Mouse (Mus musculus): ENCODE measurements around the gene Unc79.

The Unc79 gene

DNA sequence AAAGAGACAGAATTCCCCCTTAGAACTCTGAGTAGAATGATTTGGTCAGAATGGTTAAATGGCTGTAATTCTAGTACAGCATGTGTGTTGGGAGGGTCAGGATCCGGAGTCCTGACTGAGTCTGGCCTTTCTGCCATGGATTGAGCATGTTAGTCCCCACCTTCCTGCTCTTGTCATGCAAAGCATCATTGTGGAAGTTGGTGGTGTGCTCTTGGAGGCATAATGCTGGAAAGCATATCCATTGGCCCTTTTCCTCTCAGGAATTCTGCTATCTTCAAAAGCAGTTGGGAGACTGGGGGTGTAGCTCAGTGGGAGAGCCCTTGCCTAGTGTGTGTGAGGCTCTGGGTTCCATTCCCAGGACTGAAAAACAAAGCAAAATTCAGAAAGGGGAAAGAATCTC is 175.2 kb downstream of the Unc79 start:
- DNase-seq (ENCODE audit: low spot score in 2 of 2) = no peak

DNA sequence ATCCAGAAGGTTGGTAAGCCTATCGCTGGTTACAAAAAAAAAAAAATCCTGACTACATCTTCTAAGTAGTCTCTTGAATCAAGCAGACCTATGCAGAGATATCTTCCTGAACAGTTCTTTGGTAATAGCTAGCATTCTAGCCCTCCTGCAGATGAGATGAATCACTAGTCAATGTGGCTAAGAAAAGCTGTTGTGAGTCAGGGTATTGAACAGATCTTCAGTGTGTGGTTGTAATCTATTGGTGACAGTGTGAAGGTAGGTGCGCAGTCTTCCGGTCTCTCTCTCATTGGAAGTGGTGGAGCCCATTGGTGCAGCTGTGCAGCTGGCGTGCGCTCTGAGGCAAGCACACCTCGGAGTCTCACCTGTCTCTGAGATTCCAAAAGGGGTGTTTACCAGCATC is 180.3 kb downstream of the Unc79 start:
- no peak for DNase-seq (ENCODE audit: low spot score in 2 of 2)

DNA sequence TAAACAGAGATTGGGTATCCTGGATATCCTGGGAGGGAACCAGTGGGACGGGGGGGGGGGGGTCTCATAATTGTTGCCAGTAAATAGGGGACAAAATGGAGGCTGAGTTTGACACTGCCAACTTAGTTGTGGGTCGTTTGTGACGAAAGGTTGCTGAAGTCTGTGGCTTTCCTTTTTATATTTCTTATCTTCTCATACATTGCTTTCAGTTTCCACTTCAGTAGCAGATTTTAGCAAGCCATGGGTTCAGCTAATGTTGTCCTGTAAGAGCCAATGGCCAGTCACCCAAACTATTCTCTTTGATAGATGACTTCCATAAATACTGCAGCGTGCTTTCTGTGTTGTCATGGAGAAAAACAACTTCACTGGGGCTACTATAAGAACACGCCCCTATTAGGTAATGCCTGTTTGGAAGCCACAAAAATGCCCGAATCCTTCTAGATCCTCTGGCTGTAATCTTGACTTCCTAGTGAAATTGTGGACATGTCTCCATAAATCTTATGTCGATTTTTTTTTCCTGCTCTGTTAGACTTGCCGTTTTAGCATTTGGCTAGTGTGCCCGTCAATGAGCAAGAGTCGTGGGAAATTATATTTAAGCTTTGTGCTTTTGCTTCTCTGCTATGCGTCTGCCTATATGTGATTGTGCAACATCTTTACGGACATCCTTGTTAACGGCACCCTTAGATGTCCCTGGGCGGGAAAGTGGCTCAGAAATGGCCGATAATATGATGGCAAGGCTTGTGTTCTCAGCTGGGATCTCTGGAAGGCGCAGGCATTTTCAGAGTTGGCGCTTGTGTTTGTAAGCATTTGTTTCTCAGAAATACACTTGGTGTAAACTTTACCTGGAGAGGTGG is 181.0 kb downstream of the Unc79 start:
- no peak for DNase-seq (ENCODE audit: low spot score in 2 of 2)

DNA sequence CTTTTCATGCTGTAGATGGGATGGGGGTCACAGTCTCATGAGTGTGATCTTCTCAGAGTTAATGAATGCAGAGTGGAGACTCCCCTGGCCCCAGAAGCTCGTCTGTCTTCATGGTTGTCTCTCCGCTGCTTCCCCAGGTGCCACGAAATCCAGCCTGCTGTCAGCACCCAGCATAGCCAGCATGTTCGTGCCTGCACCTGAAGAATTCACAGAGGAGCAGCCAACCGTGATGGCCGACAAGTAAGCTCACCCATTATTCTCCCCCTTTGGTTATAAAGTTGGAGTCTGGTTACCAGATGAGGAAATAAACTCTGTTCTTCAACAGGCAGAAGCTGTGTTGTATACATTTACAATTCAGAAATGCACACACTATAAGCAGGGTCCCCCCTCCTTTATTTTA is 182.8 kb downstream of the Unc79 start:
- DNase-seq (ENCODE audit: low spot score in 2 of 2) = no peak

DNA sequence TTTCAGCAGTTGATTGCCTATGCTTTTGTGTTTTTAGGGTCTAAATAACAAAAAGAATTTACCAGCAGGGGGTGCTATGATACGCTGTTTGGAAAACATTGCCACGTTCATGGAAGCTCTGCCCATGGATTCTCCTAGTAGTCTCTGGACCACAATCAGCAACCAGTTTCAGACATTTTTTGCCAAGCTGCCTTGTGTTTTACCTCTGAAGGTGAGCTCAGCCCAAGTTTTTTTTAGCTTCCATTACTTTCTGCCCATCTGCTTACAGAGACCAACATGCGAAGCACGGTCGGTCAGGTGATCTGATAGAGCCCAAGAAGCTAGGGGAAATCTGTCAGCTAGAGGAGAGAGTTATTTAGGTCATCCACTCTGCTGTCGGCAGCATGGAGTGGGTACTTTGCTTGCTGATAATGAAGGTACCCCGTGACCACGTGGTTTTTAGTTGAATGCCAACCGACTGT is 193.9 kb downstream of the Unc79 start:
- no peak for DNase-seq (ENCODE audit: low spot score in 2 of 2)

DNA sequence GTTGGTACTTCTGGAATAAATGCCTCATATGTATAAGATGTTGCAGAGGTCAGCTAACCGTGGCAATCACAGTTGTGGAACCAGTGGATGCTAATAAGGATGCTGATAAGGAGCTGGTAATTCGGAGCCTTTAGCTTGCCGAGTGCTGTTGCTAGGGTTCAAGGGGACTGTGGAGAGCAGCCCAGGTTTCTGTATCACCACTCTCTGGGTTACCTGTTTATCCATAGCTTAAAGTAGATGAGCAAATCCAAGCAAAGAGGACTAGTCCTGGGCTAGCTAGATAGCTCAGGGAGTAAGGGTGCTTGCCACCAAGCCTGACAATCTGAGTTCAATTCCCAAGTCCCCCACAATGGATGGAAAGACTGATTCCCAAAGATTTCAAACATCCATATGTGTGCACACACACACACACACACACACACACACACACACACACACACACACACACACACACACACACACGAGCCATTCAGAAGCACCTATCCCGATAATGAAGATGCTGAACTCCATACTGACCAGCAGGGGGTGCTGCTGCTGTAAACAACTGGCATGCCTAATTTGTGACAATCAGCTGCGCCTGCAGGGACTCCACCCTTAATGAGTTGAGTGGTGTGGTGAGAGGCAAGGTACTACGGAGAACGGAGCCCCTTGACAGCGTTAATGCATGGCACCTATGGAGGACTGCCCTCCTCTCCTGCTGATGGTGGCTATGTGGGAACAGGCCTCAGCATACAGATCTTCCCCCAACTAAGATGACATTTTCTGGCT is 195.3 kb downstream of the Unc79 start:
- DNase-seq (ENCODE audit: low spot score in 2 of 2) = peak in 1 of 2 experiments; percentile 31

DNA sequence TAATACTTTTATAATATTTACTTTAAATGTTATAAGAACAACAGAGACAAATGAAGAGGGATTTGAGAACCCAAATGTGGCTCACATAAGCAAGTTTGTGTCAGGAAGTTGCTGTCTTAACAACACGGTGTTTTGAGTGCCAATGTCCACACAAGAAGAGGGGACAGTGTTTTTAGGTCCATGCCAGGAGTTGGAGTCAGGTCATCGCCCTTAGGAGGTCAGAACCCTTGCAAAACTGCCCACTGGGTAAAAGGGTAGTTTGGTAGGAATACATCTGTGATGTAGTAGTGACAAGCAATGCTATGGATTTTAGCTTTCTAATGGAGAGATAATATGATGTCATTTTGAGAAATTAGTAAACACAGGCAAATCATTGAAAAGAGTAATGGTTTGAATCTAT is 201.6 kb downstream of the Unc79 start:
- DNase-seq (ENCODE audit: low spot score in 2 of 2) = no peak

DNA sequence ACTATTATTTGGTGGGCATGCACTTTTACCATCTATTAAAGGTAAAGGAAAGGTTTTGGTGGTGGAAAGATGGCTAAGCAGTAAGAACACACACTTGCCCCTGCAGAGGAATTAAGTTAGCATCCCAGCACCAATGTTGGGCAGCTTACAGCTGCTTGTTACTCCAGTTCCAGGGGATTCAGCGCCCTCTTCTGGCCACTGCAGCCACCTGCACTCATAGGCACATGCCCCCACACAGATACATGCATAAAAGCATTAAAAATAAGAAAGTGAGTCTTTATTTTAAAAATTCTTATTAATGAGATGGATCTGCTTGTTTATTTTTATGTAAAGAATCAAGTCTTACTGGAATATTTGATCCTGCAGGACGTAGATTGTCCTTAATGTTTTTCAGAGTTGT is 206.3 kb downstream of the Unc79 start:
- no peak for DNase-seq (ENCODE audit: low spot score in 2 of 2)

DNA sequence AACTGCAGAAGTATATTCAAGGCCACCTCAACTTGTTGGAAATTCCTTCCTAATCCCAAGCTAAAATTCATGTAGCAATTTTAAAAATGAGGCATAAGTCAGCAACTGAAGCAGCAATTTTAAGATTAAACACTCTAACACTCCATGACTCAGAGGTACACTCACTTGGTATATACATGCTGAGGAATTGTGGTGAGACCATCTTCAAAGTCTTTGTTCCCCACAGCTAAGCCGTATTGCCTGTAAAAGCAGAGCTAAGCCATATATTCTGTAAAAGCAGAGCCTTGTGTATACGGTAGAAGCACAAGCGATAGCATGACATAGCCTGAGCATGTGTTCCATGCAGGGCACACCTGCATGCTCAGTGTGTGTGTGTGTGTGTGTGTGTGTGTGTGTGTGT is 206.7 kb downstream of the Unc79 start:
- DNase-seq (ENCODE audit: low spot score in 2 of 2) = no peak

DNA sequence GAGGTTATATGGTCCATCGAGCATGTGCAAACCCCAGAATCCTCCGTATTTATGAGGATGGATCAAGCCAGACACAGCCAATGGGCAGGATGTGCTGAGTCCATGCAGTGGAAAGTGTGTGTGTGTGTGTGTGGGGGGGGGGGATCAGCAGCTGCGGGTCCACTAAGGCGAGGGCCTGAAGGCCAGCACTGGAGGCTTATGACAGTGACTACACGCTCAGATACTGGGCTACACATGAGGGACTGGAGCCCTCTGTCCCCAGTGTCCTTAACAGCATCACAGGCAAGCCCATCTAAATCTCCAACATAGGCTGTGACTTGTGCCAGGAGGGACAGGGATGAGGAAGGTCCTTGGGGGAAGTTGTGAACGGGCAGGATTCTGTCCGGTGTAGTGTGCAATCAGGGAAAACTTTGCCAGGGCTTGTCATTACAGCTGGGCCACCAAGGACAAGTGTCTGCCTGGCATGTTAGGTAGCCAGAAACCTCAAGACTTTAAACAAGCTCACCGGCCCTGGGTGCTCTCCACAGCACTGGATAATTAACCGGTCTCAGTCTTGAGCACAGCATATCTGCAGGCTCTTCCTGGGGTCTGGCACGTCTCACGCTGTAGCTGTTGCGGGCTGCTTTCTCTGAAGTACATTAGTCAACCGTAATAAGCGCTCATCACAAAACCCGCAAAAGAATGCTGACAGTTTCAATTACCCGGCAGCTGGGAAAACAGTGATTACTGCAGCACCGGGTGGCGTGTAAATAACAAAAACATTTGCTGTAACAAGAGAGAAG is 208.7 kb downstream of the Unc79 start:
- no peak for DNase-seq (ENCODE audit: low spot score in 2 of 2)

DNA sequence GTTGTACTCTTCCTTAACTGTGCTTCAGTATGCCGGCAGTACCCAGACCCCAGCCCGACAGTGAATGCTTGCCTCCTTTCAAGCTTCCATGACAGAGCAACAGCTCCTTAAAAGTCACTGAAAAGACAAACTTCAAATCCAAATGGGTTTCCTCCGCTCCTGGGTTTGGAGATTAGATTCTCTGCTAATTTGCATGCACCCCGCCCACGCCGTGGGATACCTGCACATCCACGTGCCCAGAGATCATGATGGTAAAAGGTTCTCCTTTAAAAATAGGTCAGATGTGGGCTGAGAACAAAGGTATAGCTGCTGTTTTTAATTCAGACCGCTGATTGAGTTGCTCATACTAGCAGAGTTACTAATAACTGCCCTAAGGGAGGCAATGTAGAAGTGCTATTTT is 210.4 kb downstream of the Unc79 start:
- DNase-seq (ENCODE audit: low spot score in 2 of 2) = no peak

DNA sequence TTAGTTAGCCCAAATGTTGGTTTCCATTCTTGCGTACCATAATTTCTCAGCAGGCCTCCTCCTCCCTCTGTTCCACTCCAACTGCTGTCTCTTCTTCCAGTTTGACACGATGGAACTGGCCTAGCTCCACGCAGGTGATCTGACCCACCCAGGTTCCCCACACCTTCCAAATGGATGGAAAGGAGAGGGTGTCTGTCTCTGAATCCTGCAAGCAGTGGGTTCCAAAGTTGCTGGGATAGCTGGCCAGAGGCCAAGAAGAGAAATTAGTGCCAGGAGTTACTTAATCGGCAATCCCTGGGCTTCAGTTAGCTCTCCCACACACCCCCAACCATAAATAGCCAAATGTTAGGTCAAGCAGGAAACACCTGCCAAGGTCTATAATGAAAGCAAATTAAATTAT is 212.1 kb downstream of the Unc79 start:
- DNase-seq (ENCODE audit: low spot score in 2 of 2) = no peak

DNA sequence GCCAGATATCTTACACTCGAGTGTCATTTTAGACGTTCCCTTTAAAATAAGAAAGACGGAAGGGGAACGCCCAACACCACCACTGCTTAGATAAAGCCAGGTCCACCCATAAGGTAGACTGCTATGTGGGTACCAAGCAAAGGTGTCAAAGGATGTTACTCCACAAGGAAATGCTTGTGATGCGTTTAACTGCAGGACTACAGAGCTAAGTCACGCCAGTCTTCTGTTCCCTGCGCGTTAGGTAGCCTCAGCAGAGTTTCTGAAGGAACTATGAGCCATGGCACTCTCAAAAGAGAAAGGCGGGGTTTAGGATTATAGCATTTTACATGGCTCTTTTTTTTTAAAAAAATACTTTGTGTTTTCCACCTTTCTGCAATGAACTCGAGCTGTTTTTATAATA is 214.9 kb downstream of the Unc79 start:
- DNase-seq (ENCODE audit: low spot score in 2 of 2) = no peak

DNA sequence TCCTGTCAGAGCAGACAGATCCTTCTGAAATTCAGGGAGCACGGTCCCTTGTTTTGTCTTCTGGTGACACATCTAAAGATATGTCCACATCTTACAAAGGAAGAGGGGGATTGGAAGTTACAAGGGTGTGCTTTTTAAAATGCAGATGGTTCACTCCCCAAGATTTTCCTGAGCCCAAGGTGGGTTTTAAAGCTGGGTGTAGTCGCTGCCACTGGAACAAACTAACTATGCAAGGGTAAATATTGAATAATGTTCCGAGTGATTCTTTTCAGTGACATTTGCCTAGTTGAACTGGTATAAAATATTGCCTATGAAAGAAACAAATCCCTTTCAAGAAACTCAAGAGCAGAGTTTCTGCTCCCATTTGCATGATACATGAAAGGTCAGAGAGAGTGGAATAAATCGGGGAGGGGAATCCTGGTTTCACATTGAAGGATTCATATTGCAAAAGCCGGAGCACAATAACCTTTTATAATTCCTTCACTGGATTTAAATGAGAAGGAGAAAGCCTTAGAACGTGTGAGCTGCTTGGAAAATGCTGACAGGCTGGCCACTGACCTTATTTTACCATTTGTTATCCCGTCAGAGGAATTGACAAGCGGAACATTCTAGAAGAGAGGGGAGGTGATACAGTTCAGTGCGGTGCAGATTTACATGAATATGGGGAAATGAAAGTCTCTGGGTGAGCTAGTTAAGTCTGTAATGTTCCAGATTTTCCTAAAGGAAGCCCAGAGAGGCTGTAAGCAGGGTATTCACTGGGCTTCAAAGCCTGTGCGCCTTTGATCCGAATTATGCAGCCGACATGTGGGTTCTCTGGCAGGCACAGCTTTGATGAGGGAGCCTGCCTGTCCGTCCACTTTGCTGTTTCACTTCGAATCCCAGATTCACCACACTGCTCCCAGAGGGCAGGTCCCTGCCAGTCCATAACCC is 215.7 kb downstream of the Unc79 start:
- no peak for DNase-seq (ENCODE audit: low spot score in 2 of 2)

DNA sequence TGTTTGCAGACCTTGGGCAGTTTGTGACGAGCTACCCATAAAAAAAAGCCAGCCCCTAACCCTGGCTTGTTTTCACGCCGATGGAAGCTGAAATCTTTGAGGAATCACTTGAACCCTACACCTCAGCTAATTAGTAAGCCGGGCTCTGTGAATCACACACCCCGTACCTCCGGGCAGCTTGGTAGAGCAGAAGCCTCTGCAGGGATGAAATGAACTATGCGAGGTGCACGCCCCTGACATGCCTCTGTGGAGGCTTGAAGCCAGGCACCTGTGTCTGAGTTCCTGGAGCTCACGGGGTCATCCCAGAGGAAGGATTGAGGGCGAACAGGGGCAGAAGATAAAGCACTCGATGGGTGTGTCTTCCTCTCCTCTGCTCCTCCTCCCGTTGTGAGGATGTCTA is 220.2 kb downstream of the Unc79 start:
- DNase-seq (ENCODE audit: low spot score in 2 of 2) = no peak

DNA sequence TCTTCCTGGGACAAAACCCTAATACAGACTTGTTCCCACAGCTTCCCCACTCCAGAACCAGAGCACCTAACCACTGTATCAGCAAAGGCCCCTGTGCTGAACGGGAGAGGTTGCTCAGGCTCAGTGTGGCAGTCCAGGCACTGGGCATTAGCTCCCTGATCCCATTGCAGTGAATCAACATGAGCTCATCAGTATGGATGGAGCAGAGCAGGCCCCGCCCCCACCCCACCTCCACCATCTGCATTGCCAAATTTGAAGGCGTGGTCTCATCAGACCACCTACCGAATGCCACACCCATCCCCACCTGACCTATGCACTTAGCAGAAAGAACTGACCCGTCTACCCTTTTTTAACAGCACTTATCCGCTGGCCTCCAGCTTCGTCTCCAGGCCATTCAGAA is 234.4 kb downstream of the Unc79 start:
- no peak for DNase-seq (ENCODE audit: low spot score in 2 of 2)

DNA sequence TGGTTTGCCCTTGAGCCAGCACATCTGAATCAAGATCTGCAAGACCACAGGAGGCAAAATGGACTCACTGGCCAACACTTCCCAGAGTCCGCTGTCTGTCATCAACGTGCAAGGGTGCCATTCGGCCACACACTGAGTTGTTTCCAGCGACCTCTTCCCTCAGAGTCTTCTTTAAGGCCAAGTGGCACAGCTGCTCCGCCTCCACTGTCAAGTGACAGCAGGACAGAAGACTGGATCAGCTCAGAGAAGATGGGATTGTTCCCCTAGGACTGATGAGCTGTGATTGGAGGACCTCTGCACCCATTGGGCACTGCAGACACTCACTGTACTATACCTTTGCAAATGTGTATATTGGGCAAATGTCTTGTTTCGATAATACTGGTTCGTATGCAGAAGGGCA is 238.4 kb downstream of the Unc79 start:
- no peak for DNase-seq (ENCODE audit: low spot score in 2 of 2)

DNA sequence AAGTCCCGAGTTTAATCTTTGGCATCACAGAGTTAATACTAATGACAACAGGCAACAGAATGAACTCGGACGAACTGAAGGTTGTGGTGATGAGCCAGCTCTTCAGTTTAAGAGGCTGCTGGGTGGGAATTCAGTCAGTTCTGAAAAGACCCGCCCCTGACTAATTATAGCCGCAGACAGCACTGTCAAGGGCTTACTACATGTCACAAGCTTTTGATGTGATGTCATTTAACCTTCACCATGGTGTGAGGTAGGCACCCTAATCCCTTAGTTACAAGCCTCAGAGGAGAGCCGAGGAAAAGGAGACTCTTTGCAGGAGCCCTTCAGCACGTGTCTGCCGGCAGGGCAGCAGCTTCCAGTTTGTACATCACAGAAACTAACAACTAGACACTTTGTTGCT is 239.6 kb downstream of the Unc79 start:
- no peak for DNase-seq (ENCODE audit: low spot score in 2 of 2)

DNA sequence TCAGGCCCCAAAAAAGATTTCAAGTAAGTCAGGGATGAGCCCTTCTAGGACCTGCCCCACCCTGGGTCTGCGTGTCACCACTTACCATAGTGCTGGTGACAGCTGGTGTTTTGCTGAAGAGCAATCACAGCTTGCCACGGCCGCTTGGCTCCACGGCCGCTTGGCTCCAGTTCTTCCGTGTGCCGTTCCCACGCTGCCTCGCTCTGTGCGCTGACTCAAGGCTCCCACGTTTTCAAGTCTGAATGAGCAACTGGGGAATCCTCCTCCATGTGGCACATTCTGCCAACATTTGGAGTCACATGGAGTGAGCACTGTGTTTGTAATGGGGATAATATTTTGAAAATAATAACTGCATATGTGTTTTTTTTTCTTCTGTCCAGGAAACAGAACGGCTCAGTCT is 241.1 kb downstream of the Unc79 start:
- DNase-seq (ENCODE audit: low spot score in 2 of 2) = peak; percentile 26 to 56

DNA sequence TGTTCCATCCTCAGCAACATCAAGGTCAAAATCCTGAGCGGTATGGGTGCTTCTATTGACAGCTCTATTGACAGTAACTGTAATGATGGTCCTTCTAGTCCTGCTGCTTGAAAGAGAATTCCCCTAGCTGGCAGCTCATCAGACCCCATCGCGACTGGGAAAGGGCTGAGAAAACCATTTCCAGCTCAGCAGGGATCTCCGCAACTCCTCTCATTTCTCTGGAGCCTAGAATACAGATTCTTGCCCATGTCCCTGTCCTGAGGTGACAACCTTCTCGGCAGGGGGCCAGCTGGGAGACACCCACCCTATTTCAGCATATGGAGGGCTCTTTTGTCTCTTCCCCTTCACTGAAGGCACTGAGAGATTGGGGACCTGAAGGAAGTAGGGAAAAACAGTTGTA is 244.3 kb downstream of the Unc79 start:
- no peak for DNase-seq (ENCODE audit: low spot score in 2 of 2)
